Mouse (Mus musculus) right cerebral cortex, postnatal 4 days (tissue): ENCODE data around the gene Gm45753.
A peak's percentile ranks its signal among the peaks of the same experiment; 100 is the strongest.
"Not testable (repeated sequence)": the region's sequence is repeated elsewhere in the genome, so short reads cannot be mapped to it uniquely, and the experiment has no call there.

Experiments used
- DNase-seq: peaks from one replicate; pipeline ENCODE4 v3.0.0-alpha.2; 2022

Gm45753 gene

GRCm38 (mm10) chr8:45308366-45308765 is at the start of gene Gm45753:
Gene Gm45753, minus strand, starts transcription at chr8:45308466.
- no peak for DNase-seq

- DNase-seq, result no peak
Observed at GRCm38 (mm10) chr8:45355809-45356208, 47.5 kb upstream of the Gm45753 start.

- peak; percentile 57 for DNase-seq
Observed at GRCm38 (mm10) chr8:45345031-45345430, 36.8 kb upstream of the Gm45753 start.

GRCm38 (mm10) chr8:45344298-45344697 is 36.0 kb upstream of the Gm45753 start:
- DNase-seq, result no peak

GRCm38 (mm10) chr8:45341630-45342628 is 33.7 kb upstream of the Gm45753 start:
- DNase-seq, result no peak

GRCm38 (mm10) chr8:45333493-45333892 is 25.2 kb upstream of the Gm45753 start:
- DNase-seq, result no peak

- DNase-seq, result peak; percentile 38
Observed at GRCm38 (mm10) chr8:45332685-45333409, 24.6 kb upstream of the Gm45753 start, which contains the start of gene Cyp4v3. Gene Cyp4v3, minus strand, starts transcription at chr8:45333216.

GRCm38 (mm10) chr8:45330856-45331255 is 22.6 kb upstream of the Gm45753 start:
- no peak for DNase-seq

- no peak for DNase-seq
Observed at GRCm38 (mm10) chr8:45329206-45329980, 21.1 kb upstream of the Gm45753 start.

GRCm38 (mm10) chr8:45327076-45327475 is 18.8 kb upstream of the Gm45753 start:
- DNase-seq, result not testable (repeated sequence)

- no peak for DNase-seq
Observed at GRCm38 (mm10) chr8:45324151-45324550, 15.9 kb upstream of the Gm45753 start.

- DNase-seq, result no peak
Observed at GRCm38 (mm10) chr8:45321365-45321764, 13.1 kb upstream of the Gm45753 start.

- DNase-seq, result no peak
Observed at GRCm38 (mm10) chr8:45320930-45321329, 12.7 kb upstream of the Gm45753 start.

- no peak for DNase-seq
Observed at GRCm38 (mm10) chr8:45310967-45311366, 2.7 kb upstream of the Gm45753 start.

GRCm38 (mm10) chr8:45305479-45305878 is 2.8 kb downstream of the Gm45753 start:
- DNase-seq, result no peak

- DNase-seq, result no peak
Observed at GRCm38 (mm10) chr8:45304354-45304753, 3.9 kb downstream of the Gm45753 start.

- DNase-seq, result no peak
Observed at GRCm38 (mm10) chr8:45302390-45302789, 5.9 kb downstream of the Gm45753 start.

GRCm38 (mm10) chr8:45295276-45295675 is 13.0 kb downstream of the Gm45753 start:
- no peak for DNase-seq

GRCm38 (mm10) chr8:45294687-45295086 is 13.6 kb downstream of the Gm45753 start, which contains the start of gene Klkb1:
Gene Klkb1, minus strand, starts transcription at chr8:45294859.
- no peak for DNase-seq

- DNase-seq, result peak; percentile 12
Observed at GRCm38 (mm10) chr8:45291790-45292189, 16.5 kb downstream of the Gm45753 start.

GRCm38 (mm10) chr8:45281630-45282029 is 26.6 kb downstream of the Gm45753 start:
- DNase-seq, result no peak

- no peak for DNase-seq
Observed at GRCm38 (mm10) chr8:45277453-45277852, 30.8 kb downstream of the Gm45753 start.

- DNase-seq, result no peak
Observed at GRCm38 (mm10) chr8:45274317-45274716, 33.9 kb downstream of the Gm45753 start.
